Mouse (Mus musculus): ENCODE results near the gene Sec24a. TPM values are rescaled to one million over a fixed set of nuclear protein-coding genes. Genes with fewer than 3 reads are reported as not detected.
A peak's percentile ranks its signal among the peaks of the same experiment; 100 is the strongest.

Sec24a gene
- polyA plus RNA-seq, 1 experiment: 6.9 TPM

DNA sequence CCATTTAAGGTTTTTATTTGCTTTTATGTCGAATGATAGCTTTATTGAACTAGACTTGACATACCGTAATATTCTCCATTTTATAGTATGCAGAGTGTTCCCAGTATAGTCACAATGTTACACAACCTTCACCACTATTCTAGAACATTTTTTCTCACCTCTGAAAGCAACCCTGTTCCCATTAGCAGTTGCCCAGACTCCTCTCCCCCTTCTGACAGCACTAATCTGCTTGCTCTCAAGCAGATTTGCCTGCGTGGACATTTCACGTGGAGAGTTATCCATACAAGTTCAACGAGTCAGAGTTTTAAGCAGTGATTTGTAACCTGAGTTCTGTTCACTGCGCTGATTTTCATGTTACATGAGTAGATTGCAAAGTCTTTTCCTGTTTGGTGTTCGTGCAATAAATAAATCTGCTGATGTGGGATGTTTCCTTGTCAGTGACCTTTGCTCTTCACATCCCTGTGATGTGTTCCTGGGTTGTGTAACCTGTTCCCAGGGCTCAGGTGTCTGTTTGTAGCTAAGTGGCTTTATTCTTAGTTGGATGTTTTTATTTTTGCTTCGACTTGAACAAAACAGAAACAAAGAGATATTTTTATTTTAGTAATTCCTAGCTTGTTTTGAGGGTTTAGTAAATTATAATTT lies 4.3 kb upstream of the Sec24a start:
- no peak overlapping the region for H3K4me3 ChIP-seq
- peaks cover 90% of the 10 kb centered on the region for H3K79me2 ChIP-seq (ENCODE audit: control insufficient read depth, insufficient read depth)
- no peak overlapping the region for H3K4me2 ChIP-seq (ENCODE audit: low read depth)
- no peaks in the 10 kb centered on the region for H3K36me3 ChIP-seq (ENCODE audit: control insufficient read depth, insufficient read depth)
- no peaks in the 10 kb centered on the region for H3K27me3 ChIP-seq (ENCODE audit: control insufficient read depth, insufficient read depth, insufficient read length)
- no peak overlapping the region for H3ac ChIP-seq (ENCODE audit: control insufficient read depth, insufficient read length)
- TF ChIP-seq TCF12 (IDR thresholded peaks at IDR 0.05; ENCODE audit: insufficient read depth, poor library complexity, severe bottlenecking) (no peak), POLR2AphosphoS2 (IDR thresholded peaks at IDR 0.05; ENCODE audit: insufficient read length, low read depth) (no peak), MYOD1 (IDR thresholded peaks at IDR 0.05; ENCODE audit: control insufficient read depth in 1 of 3, insufficient read length in 2 of 3, low read depth in 2 of 3) (no peak), SRF (IDR thresholded peaks at IDR 0.05; ENCODE audit: control insufficient read depth, insufficient read length, low read depth) (no peak), CEBPB (IDR thresholded peaks at IDR 0.05; ENCODE audit: insufficient read depth, poor library complexity, severe bottlenecking) (no peak), USF1 (IDR thresholded peaks at IDR 0.05; ENCODE audit: low read depth) (no peak), MAX (IDR thresholded peaks at IDR 0.05; ENCODE audit: low read depth) (no peak), MYOG (IDR thresholded peaks at IDR 0.05; ENCODE audit: control insufficient read depth in 1 of 3, insufficient read depth in 1 of 3, insufficient read length in 2 of 3, low read depth in 2 of 3) (no peak), POLR2A (IDR thresholded peaks at IDR 0.05; ENCODE audit: insufficient read length, low read depth) (no peak)

DNA sequence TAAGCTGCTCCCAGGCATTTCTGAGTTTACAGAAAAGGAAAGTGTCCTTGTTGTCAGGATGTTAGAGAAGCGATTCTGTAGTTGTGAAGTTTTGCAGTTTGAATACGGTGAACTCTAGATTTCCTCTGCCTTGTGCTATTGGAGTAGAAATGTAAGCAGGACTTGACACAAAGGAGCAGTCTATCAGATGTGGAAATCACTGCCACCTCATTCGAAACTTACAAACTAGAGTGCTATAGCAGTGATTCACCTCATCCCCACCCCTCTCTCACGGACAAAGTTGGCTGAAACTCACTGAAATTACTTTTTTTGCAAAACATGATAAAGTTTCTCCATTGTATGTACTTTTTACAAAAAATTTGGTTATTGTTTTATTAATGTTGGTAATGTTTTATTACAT lies 1.4 kb upstream of the Sec24a start:
- peak overlapping the region; percentile 96 for H3K4me3 ChIP-seq
- TF ChIP-seq MYOD1 (IDR thresholded peaks at IDR 0.05; ENCODE audit: control insufficient read depth in 1 of 3, insufficient read length in 2 of 3, low read depth in 2 of 3): no peak
- TF ChIP-seq POLR2A (IDR thresholded peaks at IDR 0.05; ENCODE audit: insufficient read length, low read depth): no peak
- TF ChIP-seq E2F4 (IDR thresholded peaks at IDR 0.05; ENCODE audit: insufficient read depth): no peak
- no peak for TF ChIP-seq TCF3 (IDR thresholded peaks at IDR 0.05; ENCODE audit: insufficient read length, low read depth)
- no peak for TF ChIP-seq MYOG (IDR thresholded peaks at IDR 0.05; ENCODE audit: control insufficient read depth in 1 of 3, insufficient read depth in 1 of 3, insufficient read length in 2 of 3, low read depth in 2 of 3)
- no peak for TF ChIP-seq MAX (IDR thresholded peaks at IDR 0.05; ENCODE audit: low read depth)
- no peak for TF ChIP-seq CEBPB (IDR thresholded peaks at IDR 0.05; ENCODE audit: insufficient read depth, poor library complexity, severe bottlenecking)
- TF ChIP-seq SRF (IDR thresholded peaks at IDR 0.05; ENCODE audit: control insufficient read depth, insufficient read length, low read depth): no peak
- no peak for TF ChIP-seq TCF12 (IDR thresholded peaks at IDR 0.05; ENCODE audit: insufficient read depth, poor library complexity, severe bottlenecking)
- no peak for TF ChIP-seq REST (IDR thresholded peaks at IDR 0.05; ENCODE audit: insufficient read depth, insufficient read length)
- TF ChIP-seq USF1 (IDR thresholded peaks at IDR 0.05; ENCODE audit: low read depth): no peak
- no peak for TF ChIP-seq POLR2AphosphoS2 (IDR thresholded peaks at IDR 0.05; ENCODE audit: insufficient read length, low read depth)
- H3K36me3 ChIP-seq (ENCODE audit: control insufficient read depth, insufficient read depth): no peaks in the 10 kb centered on the region
- H3K27me3 ChIP-seq (ENCODE audit: control insufficient read depth, insufficient read depth, insufficient read length): no peaks in the 10 kb centered on the region
- no peak overlapping the region for H3ac ChIP-seq (ENCODE audit: control insufficient read depth, insufficient read length)
- H3K4me2 ChIP-seq (ENCODE audit: low read depth): peak overlapping the region; percentile 98
- peaks cover 63% of the 10 kb centered on the region for H3K79me2 ChIP-seq (ENCODE audit: control insufficient read depth, insufficient read depth)

DNA sequence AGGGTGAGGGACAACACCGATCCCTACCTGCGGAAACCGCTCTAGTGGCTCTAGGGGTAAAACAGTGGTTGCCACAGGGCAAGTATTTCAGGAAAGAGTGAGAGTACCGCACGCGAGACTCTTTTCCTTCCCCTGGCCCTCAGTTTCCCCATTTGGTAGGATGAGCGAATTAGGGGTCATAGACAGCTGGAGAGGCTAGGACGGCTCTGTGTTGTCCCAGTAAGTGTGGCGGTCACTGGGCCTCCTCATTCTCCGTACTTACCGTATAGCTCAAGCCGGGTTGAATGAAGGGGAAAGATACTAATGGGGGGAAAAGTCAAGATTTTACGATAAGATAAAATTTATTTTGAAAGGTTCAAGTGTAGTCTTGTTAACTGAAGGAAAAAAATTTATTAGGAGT lies 521 bp upstream of the Sec24a start:
- peak overlapping the region; percentile 96 for H3K4me3 ChIP-seq
- H3K79me2 ChIP-seq (ENCODE audit: control insufficient read depth, insufficient read depth): peaks cover 55% of the 10 kb centered on the region
- TF ChIP-seq MAX (IDR thresholded peaks at IDR 0.05; ENCODE audit: low read depth) (no peak), USF1 (IDR thresholded peaks at IDR 0.05; ENCODE audit: low read depth) (no peak), MYOD1 (IDR thresholded peaks at IDR 0.05; ENCODE audit: control insufficient read depth in 1 of 3, insufficient read length in 2 of 3, low read depth in 2 of 3) (no peak), E2F4 (IDR thresholded peaks at IDR 0.05; ENCODE audit: insufficient read depth) (no peak), MYOG (IDR thresholded peaks at IDR 0.05; ENCODE audit: control insufficient read depth in 1 of 3, insufficient read depth in 1 of 3, insufficient read length in 2 of 3, low read depth in 2 of 3) (no peak), TCF12 (IDR thresholded peaks at IDR 0.05; ENCODE audit: insufficient read depth, poor library complexity, severe bottlenecking) (no peak), POLR2AphosphoS2 (IDR thresholded peaks at IDR 0.05; ENCODE audit: insufficient read length, low read depth) (no peak)
- peak overlapping the region; percentile 98 for H3K4me2 ChIP-seq (ENCODE audit: low read depth)
- peak overlapping the region; percentile 49 for H3ac ChIP-seq (ENCODE audit: control insufficient read depth, insufficient read length)
- H3K27me3 ChIP-seq (ENCODE audit: control insufficient read depth, insufficient read depth, insufficient read length): no peaks in the 10 kb centered on the region
- no peaks in the 10 kb centered on the region for H3K36me3 ChIP-seq (ENCODE audit: control insufficient read depth, insufficient read depth)

DNA sequence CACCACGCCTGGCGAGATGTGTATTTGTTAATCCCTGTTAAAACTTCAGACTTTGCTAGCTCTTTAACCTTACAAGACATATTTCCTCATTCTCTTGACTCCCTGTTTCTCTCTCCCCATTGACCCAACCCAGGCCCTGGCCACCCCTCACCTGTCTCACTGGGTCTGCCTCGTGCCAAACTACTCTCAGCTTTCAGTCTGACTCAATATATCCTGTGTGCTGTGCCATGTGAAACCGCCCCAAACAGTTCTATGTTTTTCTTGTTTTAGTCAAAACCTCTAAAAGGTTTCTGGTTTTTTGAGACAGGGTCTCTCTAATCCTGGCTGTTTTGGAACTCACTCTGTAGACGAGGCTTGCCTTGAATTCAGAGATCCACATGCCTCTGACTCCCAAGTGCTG lies 2.2 kb downstream of the Sec24a start:
- H3ac ChIP-seq (ENCODE audit: control insufficient read depth, insufficient read length): no peak overlapping the region
- H3K27me3 ChIP-seq (ENCODE audit: control insufficient read depth, insufficient read depth, insufficient read length): no peaks in the 10 kb centered on the region
- H3K4me3 ChIP-seq: no peak overlapping the region
- no peaks in the 10 kb centered on the region for H3K36me3 ChIP-seq (ENCODE audit: control insufficient read depth, insufficient read depth)
- TF ChIP-seq MYOD1 (IDR thresholded peaks at IDR 0.05; ENCODE audit: control insufficient read depth in 1 of 3, insufficient read length in 2 of 3, low read depth in 2 of 3) (no peak), MYOG (IDR thresholded peaks at IDR 0.05; ENCODE audit: control insufficient read depth in 1 of 3, insufficient read depth in 1 of 3, insufficient read length in 2 of 3, low read depth in 2 of 3) (no peak)
- peaks cover 27% of the 10 kb centered on the region for H3K79me2 ChIP-seq (ENCODE audit: control insufficient read depth, insufficient read depth)
- H3K4me2 ChIP-seq (ENCODE audit: low read depth): no peak overlapping the region

DNA sequence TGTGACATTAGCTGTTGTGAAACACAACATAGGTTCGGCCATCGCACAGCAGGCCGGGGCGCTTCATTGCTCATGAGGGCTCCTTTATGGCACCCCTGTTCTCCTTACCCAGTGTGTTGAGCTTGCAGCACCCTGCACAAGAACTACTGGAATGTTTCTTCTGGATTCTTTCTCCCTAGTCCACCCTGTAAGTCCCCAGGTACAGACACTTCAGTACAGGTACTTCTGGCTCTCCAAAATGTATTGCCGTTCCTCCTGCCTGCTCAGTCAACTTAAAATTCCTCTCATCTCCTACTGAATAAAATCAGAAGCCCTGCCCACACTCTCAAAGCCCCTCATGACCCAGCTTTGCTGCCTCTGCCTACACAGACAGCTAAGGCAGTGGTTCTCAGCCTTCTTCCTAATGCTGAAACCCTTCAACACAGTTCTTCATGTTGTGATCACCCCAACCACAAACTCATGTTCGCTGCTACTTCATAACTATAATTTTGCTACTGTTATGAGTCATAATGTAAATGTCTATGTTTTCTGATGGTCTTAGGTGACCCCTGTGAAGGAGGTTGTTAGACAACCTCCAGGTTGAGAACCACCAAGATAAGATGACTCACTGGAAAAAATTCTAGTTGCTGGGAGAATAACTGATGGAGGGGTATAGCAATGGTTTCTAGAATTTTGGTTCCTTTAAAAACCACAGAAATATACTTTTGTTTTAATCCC lies 3.3 kb downstream of the Sec24a start:
- peaks cover 21% of the 10 kb centered on the region for H3K79me2 ChIP-seq (ENCODE audit: control insufficient read depth, insufficient read depth)
- no peaks in the 10 kb centered on the region for H3K27me3 ChIP-seq (ENCODE audit: control insufficient read depth, insufficient read depth, insufficient read length)
- no peaks in the 10 kb centered on the region for H3K36me3 ChIP-seq (ENCODE audit: control insufficient read depth, insufficient read depth)
- H3K4me3 ChIP-seq: no peak overlapping the region
- H3K4me2 ChIP-seq (ENCODE audit: low read depth): no peak overlapping the region
- no peak for TF ChIP-seq USF1 (IDR thresholded peaks at IDR 0.05; ENCODE audit: low read depth)
- no peak for TF ChIP-seq MAX (IDR thresholded peaks at IDR 0.05; ENCODE audit: low read depth)
- no peak for TF ChIP-seq POLR2A (IDR thresholded peaks at IDR 0.05; ENCODE audit: insufficient read length, low read depth)
- no peak for TF ChIP-seq TCF12 (IDR thresholded peaks at IDR 0.05; ENCODE audit: insufficient read depth, poor library complexity, severe bottlenecking)
- no peak for TF ChIP-seq TCF3 (IDR thresholded peaks at IDR 0.05; ENCODE audit: insufficient read length, low read depth)
- TF ChIP-seq E2F4 (IDR thresholded peaks at IDR 0.05; ENCODE audit: insufficient read depth): no peak
- no peak for TF ChIP-seq POLR2AphosphoS2 (IDR thresholded peaks at IDR 0.05; ENCODE audit: insufficient read length, low read depth)
- no peak for TF ChIP-seq REST (IDR thresholded peaks at IDR 0.05; ENCODE audit: insufficient read depth, insufficient read length)
- TF ChIP-seq SRF (IDR thresholded peaks at IDR 0.05; ENCODE audit: control insufficient read depth, insufficient read length, low read depth): no peak
- TF ChIP-seq CEBPB (IDR thresholded peaks at IDR 0.05; ENCODE audit: insufficient read depth, poor library complexity, severe bottlenecking): no peak
- no peak for TF ChIP-seq MYOG (IDR thresholded peaks at IDR 0.05; ENCODE audit: control insufficient read depth in 1 of 3, insufficient read depth in 1 of 3, insufficient read length in 2 of 3, low read depth in 2 of 3)
- no peak for TF ChIP-seq MYOD1 (IDR thresholded peaks at IDR 0.05; ENCODE audit: control insufficient read depth in 1 of 3, insufficient read length in 2 of 3, low read depth in 2 of 3)
- H3ac ChIP-seq (ENCODE audit: control insufficient read depth, insufficient read length): no peak overlapping the region
